Mouse (Mus musculus) adrenal gland, adult 2 months (tissue): ENCODE measurements at regions not wholly inside any gene's neighbourhood (a gene's known extent, or its start where the extent isn't known, plus 50 kb on each side); places are given as distances from the start of the nearest gene placed in this dataset.
"Not testable (repeated sequence)": the region's sequence is repeated elsewhere in the genome, so short reads cannot be mapped to it uniquely, and the experiment has no call there.

ENCODE experiments used
- DNase-seq: peaks from one replicate; pipeline ENCODE4 v3.0.0; 2021

DNA sequence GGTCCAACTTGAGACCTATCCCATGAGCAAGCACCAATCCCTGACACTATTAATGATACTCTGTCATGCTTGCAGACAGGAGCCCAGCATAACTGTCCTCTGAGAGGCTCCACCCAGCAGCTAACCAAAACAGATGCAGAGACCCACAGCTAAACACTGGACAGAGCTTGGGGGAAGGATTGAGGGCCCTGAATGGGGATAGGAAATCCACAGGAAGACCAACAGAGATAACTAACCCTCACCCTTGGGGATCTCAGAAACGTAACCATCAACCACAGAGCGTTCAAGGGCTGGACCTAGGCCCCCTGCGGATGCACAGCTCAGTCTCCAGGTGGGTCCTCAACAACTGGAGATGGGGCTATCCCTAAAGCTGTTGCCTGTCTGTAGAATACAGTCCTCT is 93.7 kb downstream of the Cd24a start:
- no peak for DNase-seq

DNA sequence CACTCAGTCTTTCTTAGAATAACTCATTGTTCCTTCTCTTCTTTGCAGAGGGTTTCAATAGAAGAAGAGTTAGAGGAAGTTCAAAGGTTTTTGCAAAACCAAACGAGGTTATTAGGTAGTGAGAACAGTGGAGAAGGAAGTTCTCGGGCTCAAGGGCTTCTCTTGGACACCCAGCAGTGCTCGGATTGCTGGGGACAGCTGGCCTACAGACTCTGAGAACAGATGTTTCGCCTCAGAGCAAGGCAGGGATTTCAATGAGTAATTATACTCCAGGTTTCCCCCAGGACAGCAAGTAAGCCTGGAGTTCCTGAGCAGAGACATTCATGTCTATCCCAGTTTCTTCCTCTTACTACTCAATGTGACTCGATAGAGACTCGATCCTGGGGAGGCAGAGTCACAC is 94.4 kb downstream of the Cd24a start:
- no peak for DNase-seq

DNA sequence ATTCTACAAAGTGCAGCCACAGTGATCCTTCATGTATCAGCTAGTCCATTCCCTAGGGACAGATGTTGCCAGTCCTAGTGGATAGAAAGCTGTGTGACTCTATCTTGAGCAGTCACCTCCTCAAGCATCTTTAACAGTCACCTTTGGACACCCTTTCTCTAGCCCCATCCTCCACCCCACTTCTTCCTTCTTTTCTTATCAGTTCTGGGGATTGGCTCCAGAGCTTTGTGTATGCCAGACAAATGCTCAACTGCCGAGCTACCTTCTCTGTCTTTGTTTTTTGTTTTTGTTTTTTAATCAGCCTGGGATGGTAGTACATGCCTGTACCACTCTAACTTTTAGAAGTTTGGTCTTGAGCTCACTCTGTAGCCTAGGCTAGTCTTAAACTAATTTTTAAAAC is 96.7 kb downstream of the Cd24a start:
- DNase-seq, result no peak

DNA sequence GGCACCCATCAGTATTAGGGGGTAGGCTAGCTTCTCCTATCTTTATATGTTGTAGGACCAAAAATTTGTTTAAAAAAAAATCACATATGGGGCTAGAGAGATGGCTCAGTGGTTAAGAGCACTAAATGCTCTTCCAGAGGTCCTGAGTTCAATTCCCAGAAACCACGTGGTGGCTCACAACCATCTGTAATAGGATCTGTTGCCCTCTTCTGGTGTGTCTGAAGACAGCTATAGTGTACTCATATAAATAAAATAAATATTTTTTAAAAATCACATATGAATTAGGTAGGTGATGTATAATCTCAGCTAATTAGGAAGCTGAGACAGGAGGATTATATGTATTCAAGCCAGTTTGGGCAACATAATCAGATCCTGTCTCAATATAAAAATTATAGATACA is 97.4 kb downstream of the Cd24a start:
- DNase-seq, result not testable (repeated sequence)

DNA sequence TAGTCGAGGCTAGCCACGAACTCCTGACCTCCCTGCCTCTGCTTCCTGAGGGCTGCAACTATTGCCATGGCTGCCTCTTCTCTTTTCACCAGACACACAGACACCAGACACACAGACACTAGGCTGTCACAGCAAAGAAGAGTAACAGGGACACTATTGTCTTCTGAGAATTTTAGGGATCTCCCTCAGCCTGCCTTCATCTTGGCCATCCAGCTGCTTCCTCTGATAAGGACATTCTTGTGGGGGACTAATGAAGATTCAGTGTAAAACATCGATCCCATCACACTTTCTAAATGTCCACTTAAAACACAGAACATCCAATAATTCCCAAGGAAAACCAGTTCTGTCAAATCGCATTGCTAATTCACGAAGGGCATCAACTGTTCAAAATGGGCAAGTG is 98.2 kb downstream of the Cd24a start:
- DNase-seq, result no peak

DNA sequence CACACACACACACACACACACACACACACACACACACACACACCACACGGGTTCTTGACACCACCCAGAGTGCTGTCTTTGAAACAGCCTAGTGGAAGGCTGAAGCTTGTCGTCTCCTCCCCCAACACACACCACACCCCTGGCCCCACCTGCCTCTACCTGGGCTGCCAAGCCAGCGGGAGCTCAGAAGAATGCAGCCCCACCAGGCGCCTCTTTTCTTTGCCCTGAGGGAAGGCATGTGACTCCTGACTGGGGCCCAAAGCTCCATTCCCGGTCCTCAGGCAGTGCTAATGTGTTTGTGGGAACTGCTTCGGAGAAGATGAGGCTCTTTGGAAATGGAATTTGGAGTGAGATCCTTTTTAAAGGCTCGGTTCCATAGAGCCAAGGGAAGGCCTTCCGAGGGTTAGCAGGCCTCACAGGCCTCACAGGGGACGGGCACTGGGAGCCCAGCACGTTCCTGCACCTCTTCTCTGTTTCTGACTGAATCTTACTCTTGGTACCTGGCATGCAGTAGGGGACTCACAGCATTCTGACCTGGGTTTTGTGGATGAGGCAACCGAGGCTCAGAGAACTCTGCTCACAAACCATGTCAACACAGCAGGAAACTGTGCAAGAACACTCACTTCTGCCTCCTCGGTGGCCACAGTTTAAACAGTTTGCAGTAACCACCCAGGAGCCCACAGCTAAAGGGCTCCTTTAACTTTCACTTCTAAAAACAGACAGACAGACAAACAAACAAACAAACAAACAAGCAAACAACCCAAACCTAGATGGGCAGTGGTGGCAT is 106.4 kb downstream of the Cd24a start:
- DNase-seq, result no peak

DNA sequence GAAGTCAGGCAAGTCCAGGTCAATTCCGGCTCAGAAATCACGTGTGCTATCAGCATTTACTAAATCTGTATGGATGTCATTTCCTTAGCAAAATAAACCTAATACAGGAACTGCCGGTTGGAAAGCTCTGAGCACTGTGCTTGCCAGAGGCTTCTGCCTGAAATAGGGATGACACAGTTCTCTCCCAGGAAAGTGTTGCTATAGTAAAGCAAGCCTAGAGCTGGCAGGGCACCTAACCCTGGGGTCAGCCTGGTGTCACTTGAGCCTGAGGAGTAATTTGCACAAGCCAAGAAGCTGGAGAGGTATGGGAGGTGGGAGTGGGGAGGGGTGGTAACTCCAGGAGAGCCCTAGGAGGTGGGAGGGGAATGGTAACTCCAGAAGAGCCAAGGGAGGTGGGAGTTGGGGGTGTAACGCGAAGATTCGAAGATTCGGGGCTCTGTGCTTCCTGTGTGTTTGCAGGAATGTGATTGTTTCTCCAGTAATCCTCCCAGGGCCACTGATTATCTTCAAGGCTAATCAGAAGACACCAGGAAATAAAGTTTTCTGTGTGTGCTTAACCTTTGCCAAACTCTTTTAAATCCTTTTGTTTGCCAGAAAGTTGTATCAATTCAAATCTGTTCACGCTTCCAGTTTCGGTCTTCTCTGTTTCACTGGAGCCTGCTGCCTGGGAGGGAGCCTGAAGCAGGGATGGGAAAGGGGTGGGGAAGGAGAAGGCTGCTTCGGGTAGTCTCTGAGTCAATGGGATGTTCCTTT is 111.3 kb downstream of the Cd24a start:
- peak; percentile 26 for DNase-seq

DNA sequence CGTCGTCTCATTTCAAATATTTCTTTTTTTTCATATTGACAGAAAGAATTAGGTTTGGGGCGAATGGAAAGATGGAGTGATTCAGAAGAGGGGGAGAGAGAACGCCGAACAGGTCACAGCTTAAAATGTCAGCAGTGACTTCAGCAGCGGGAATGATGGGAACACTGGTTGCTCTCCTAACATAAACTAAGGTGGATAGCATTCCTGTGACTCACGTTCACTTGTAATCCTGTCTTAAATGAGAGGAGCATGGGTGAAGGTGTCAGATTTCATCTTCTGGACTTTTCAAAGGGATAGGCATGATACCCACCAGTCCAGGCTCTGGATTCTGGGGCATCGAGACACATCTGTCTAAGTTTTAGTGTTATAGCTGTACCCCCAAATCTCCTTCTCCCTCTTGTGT is 111.8 kb downstream of the Cd24a start:
- DNase-seq, result no peak

DNA sequence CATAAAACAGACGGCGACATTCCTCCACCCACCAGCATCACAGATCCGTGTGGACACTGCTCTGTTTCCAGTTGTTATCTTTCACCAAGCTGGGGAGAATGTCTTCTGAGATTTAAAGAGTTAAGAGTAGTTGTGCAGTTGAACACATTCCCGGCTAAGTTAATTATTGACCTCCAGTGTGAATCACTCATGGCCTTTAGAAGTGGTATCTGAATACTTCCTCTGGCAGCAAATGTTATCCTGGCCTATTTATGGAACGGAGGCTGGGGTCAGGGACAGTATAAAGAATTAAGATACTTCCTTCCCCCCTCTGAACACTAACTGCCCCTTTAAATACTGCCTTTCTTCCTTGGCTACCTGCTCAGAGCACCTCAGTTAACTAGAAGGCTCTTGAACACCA is 115.9 kb downstream of the Cd24a start:
- peak; percentile 40 for DNase-seq

DNA sequence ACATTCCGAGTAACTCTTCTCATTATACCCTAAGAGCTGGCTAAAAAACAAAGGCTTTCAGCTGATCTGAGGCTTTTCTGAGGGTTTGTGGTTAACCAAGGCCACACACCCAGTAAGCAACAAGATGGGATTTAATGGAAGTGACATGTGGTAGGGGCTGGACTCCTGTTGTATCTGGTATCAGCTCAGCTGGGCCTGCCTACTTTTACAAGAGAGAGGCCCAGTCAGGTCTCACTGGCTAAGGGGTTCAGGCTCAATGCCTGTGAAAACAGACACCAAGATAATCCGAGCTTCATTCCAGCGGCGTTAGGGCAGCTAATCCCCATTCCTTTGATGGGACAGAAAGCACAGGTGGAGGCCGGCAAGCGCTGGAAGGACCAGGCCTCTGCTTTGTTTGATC is 116.4 kb downstream of the Cd24a start:
- peak; percentile 17 for DNase-seq

DNA sequence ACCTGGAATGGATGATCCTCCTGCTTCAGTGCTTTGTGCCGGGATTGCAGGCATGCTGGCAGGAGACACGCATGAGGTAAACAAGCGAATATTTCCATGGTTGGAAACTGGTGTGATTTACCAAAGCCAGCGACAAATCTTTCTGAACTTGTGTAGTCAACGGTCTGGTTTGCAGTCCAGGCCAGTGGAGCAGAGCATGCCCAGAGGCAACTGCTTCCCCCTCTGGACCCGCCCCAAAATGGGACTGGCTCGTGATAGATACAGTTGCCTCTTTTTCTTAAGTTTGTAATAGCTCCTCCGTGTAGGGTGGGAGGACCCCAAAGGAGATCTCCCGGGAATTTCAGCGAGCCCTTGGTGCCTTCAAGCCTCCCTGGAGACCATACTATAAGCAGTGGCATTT is 117.4 kb downstream of the Cd24a start:
- DNase-seq, result no peak

DNA sequence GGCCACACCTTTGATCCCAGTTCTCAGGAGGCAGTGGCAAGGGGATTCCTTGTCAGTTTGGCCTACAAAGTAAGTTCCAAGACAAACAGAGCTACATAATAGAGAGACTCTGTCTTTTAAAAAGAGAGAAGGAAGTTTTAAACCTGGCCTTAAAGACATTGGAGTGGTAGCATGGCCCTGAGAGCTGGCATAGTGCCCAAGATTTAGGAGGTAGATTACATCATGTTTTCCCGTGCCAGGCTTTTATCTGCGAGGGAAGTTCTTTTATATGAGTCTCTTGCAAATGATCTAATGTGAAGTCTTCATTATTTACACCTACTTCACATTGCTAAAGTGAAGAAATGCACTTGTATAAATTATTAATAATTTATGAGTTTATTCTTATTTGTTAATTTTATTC is 119.8 kb downstream of the Cd24a start:
- DNase-seq, result peak; percentile 29

DNA sequence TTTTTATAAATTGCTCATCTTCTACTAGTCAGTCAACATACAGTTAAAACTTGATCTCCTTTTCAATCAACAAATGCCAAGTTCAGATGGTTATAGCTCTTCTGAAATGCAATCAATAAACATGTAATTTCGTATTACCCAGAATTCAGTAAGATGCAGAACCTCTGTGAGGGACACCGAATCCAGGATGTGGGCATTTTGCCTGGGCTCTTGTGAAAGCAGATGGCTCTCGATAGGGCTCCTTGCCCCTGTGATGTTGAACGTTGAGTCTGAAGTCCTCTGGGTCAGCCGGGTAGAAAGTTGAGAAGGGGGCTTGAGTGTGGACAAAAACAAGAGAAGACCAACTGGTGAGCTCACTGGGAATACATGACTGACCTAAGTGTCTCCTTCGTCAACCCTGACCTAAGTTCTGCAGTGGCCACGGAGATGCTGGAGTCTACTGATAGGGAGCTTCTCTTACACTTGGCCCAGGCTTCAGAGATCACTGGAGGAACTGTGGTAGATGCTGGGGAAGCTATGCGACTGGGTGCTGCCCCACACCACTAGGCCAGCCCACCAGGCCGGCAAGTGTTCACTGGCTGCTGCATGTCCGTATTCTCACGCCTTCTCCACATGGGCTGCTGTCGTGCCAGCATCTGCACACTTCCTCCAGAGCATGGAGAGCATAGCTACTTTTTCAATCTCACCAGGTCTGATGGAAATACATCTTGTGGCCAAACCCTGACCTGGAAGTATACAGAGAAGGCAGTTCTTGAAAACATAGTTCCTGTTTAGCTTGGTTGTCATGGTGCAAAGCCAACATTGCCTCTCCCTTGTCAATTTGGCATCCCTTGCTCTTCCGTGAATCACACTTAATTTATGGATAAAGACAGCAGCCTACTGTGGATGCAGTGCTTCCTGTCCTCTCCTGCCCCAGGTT is 122.5 kb downstream of the Cd24a start:
- DNase-seq, result no peak

DNA sequence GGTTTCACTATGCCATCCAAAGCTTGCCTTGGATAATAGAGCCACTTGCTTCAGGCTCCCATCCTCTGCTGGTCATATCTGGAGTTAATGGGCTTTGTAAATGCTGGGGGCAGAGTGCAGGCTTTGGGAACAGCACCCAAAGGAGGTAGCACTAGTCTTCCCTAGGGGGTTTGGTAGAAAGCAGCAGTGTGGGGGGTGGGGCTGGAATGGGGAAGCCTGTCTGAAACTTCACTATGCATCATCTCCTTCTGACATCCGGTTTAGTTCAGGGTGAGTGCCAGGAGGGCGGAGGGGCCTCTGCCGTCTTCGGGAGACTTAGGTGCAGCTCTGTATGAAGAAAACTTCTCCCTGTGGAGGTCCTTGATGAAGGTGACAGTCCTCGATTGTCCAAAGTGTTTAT is 124.8 kb downstream of the Cd24a start:
- no peak for DNase-seq

DNA sequence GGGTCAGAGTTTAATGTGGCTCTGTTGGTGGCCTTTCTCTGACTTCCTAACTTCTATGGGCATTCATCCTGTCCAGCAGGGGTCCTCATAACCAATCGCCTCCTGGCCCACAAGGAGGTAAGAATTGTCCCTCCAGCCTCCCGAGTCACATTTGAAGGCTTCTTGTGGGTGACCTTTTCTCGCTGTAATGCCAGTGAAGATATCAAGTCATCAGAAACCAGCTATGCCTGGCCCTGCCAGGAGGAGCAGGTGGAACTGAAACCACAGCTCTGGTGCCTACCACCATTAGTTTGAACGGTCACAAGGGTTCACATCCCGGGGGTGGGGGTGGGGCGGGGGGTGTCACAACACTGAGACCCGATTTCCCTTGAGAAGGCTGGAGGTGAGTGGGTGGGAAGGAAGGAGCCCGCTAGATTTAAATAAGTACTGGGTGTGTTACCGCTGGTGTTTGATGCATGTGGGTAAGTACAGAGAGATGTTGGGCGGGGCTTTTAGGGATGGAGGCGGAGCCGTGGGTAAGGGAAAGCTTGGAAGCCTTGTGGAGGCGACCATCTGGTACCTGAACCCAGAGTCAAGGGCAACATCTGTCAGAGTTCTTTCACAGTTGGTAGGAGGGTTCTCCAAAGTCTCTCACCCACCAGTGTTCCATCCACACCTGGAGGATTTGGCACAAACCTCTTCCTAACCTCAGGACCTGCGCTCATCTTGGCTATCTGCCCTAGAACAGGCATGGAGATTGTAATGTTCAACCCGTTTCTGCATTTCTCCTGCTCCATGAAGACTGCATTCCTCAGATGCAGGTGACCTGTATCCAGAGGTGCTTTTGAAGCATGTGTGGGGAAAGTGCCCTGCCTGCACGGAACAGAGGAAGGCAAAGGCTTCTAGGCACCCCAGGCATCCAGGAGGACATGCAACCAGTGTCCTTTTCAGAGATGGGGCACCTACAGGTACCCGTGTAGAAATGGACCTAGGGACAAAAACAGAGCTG is 128.2 kb downstream of the Cd24a start:
- DNase-seq, result no peak

DNA sequence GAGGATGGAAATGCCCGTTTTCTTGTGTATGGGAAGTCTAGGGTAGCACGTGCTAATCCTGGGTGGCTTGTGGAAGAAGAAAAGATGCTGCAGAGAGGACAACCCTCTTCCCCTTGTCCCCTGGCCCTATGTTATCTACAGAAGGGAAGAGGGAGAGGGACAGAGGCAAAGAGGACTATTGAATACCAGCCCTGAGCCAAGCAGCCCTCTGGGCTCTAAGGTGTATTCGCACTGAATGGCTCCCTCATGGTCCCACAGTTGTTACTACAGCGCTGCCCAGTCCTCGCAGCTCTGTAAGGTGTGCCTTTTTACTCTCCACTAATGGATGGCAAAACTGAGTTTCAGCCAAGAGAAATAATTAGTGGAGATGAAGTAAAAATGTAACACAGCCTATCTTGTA is 128.9 kb downstream of the Cd24a start:
- no peak for DNase-seq

DNA sequence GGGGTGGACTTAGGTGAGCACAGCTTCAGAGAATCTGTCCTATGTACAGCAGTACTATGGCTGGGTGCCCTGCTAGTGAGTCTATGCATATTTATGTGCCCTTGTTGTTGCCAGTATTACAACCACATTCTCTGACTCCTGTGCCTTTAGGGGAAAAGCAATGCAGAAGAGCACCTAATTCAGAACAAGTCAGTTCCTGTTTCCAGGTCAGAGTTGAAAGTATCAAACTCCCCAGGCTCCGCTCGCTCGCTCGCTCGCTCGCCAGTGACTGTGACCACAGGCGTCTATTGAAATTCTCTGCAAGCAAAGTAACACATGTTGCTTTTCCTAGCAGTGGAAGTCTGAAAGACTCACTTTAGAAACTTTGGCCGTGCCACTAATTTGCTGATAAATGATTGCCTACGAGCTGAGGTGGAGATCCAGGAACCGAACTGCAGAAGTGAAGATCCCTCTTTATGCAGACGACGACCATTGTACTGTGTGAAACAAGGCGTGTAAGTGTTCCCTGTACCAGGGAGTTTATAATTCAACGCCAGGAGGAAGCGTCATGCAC is 129.8 kb downstream of the Cd24a start:
- DNase-seq, result no peak

DNA sequence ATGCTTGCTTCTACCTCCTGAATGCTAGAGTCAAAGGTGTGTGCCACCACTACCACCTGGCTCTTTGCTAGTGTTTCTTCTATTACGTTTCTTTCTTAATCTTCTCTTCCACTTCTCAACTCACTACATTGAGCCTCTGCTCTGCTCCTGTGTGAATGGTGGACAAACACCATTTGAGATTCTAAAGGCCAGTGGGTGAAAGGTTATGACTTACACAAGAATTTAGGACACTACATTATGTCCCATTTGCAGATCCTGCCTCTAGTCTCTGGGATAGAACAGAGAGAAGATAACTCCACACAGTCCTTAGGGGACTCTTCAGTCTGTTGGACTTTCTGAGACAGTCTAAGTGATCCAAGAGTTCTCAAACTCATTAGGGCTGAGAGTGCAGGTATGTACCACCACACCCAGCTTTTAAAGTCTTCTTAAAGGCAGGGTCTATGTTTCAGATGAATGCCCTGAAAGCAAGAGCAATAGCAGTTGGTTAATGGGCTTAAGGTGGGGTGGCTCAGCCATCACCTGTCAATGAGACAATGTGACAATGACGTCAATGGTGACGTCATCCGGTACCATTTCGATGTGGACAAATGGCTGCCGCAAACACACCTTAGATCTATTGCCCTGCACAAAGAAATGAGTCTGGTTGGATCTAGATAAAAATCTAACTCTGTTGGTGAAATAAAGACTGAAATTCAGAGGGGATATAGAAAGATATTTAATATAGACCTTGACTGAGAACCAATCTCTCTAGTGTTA is 131.4 kb downstream of the Cd24a start:
- DNase-seq, result no peak

DNA sequence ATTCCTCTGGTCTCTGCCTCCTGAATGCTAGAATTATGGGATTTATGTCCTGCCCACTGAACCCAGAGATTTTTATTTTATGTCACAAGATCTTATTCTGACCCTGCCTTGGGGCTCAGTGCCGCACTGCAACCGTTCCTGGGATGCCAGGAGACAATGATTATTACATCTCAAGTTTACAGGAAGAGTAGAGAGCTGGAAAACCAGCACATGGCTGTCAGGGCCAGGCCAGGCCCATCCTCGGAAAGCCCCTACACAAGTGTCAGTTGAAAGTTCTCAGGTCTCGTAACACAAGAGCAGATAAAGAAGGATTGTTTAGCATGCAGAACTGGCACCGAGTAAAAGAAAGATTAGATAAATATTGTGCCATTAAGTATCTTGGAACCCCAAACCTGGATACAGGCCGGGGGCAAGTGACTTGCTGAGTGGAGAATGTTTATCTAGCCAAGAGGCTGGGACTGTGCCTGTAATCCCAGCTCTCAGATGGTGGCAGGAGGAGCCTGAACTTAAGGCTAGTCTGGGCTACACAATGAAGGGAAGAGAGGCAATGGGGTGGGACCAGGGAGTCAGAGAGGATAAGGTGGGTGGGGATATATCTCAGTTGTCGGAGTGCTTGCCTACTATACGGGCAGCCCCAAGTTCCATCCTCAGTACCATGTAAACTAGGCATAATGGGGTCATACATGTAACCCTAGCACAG is 132.3 kb downstream of the Cd24a start:
- DNase-seq, result no peak

DNA sequence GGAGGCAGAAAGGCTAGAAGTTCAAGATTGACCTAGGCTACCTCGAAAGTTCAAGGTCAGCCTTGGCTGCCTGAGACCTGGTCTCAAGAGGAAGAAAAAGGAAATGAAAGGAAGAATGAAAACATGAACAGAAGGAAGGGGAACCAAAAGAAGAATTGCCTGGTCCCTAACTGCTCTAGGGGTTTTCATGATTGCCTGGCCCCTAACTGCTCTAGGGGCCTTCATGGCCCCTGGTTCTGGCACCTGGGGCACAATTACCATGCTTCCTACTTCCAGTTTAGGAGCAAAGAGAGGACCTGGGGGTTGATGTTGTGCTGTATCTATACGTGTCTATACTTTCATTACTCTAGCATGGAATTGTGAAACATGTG is 132.8 kb downstream of the Cd24a start:
- no peak for DNase-seq
